Mouse (Mus musculus) intestine, embryonic 16.5 days (tissue): ENCODE measurements at regions not wholly inside any gene's neighbourhood (a gene's known extent, or its start where the extent isn't known, plus 50 kb on each side); places are given as distances from the start of the nearest gene placed in this dataset.
A peak's percentile ranks its signal among the peaks of the same experiment; 100 is the strongest.

Experiments
- ATAC-seq: fragments of 200-750 bp; cut with Nextera tagmentation; 2 replicates; pipeline ENCODE4 v1.8.0; 2017; ENCODE audit warnings: moderate TSS enrichment, moderate library complexity
- H3K27ac ChIP-seq: fragments of 300-500 bp; sonication (generic); 2 replicates; pipeline ENCODE4 v1.5.1; 2014; ENCODE audit warnings: mild to moderate bottlenecking, low read length
- H3K27me3 ChIP-seq: fragments of 300-500 bp; sonication (generic); replicated peaks from 2 replicates; pipeline ENCODE4 v1.6.1; 2014; ENCODE audit warnings: low read length, control low read depth, mixed read lengths; ENCODE audit not compliant: control insufficient read depth, insufficient read depth
- H3K36me3 ChIP-seq: fragments of 300-500 bp; sonication (generic); 2 replicates; pipeline ENCODE4 v1.6.1; 2014; ENCODE audit warnings: low read length, control low read depth; ENCODE audit not compliant: control insufficient read depth, insufficient read depth
- H3K4me1 ChIP-seq: fragments of 300-500 bp; sonication (generic); 2 replicates; pipeline ENCODE4 v1.6.1; 2014; ENCODE audit warnings: low read length, control low read depth, mixed read lengths; ENCODE audit not compliant: control insufficient read depth, insufficient read depth
- H3K4me2 ChIP-seq: fragments of 300-500 bp; sonication (generic); 2 replicates; pipeline ENCODE4 v1.6.1; 2014; ENCODE audit warnings: low read depth, low read length, control low read depth
- H3K4me3 ChIP-seq: fragments of 300-500 bp; sonication (generic); 2 replicates; pipeline ENCODE4 v1.5.1; 2014; ENCODE audit warnings: mild to moderate bottlenecking, low read length
- H3K9ac ChIP-seq: fragments of 300-500 bp; sonication (generic); 2 replicates; pipeline ENCODE4 v1.6.1; 2014; ENCODE audit warnings: low read depth, low read length
- H3K9me3 ChIP-seq: fragments of 300-500 bp; sonication (generic); 2 replicates; pipeline ENCODE4 v1.6.1; 2016; ENCODE audit warnings: low read length, control low read depth; ENCODE audit not compliant: control insufficient read depth
- WGBS: fragments of 180-500 bp; shearing (Covaris S2); extraction: QIAGEN DNeasy Blood & Tissue Kit; methylation state at CpG from one replicate; pipeline ENCODE4 v1.1.7; 2014; 5-methylcytosine and 5-hydroxymethylcytosine counted together

GRCm38 (mm10) chr16:24153943-24154342 lies 165.3 kb upstream of the Bcl6 start:
- Histone ChIP-seq H3K9ac (no peak overlapping the region), H3K9me3 (no peaks in the 10 kb centered on the region), H3K27ac (no peak overlapping the region), H3K4me2 (no peak overlapping the region), H3K4me1 (peaks cover 17% of the 10 kb centered on the region), H3K4me3 (no peak overlapping the region), H3K36me3 (no peaks in the 10 kb centered on the region), H3K27me3 (no peaks in the 10 kb centered on the region)
- 30% methylated on average over 1 of the region's 1 CpGs for whole genome bisulfite sequencing
- ATAC-seq: no peak

- Histone ChIP-seq H3K27ac (no peak overlapping the region), H3K27me3 (no peaks in the 10 kb centered on the region), H3K36me3 (no peaks in the 10 kb centered on the region), H3K4me1 (peaks cover 17% of the 10 kb centered on the region), H3K9me3 (no peaks in the 10 kb centered on the region), H3K4me2 (0 out of 2 replicates have a peak overlapping the region, but pooled peaks have one; percentile 20), H3K9ac (no peak overlapping the region), H3K4me3 (no peak overlapping the region)
- 50% methylated on average over 7 of the region's 7 CpGs for WGBS
- peak; percentile 30; the same call in 1 of the 2 replicates for ATAC-seq
These were observed 163.2 kb upstream of the Bcl6 start for GRCm38 (mm10) chr16:24151831-24152247.

GRCm38 (mm10) chr16:24151178-24151725 lies 162.6 kb upstream of the Bcl6 start:
- Histone ChIP-seq H3K9ac (no peak overlapping the region), H3K27me3 (no peaks in the 10 kb centered on the region), H3K27ac (peak overlapping the region; percentile 49), H3K36me3 (no peaks in the 10 kb centered on the region), H3K4me1 (peaks cover 17% of the 10 kb centered on the region), H3K4me2 (0 out of 2 replicates have a peak overlapping the region, but pooled peaks have one; percentile 20), H3K9me3 (no peaks in the 10 kb centered on the region), H3K4me3 (no peak overlapping the region)
- 29% methylated on average over 7 of the region's 7 CpGs for WGBS
- ATAC-seq: peak; percentile 80

- H3K27me3 ChIP-seq: no peaks in the 10 kb centered on the region
- WGBS: 73% methylated on average over 2 of the region's 2 CpGs
- ATAC-seq: peak; percentile 55
- no peak overlapping the region for H3K4me3 ChIP-seq
- H3K9ac ChIP-seq: no peak overlapping the region
- H3K9me3 ChIP-seq: no peaks in the 10 kb centered on the region
- peak overlapping the region; percentile 49; the same call in 1 of the 2 replicates for H3K27ac ChIP-seq
- peaks cover 16% of the 10 kb centered on the region for H3K4me1 ChIP-seq
- no peaks in the 10 kb centered on the region for H3K36me3 ChIP-seq
- H3K4me2 ChIP-seq: no peak overlapping the region
These were observed 161.9 kb upstream of the Bcl6 start for GRCm38 (mm10) chr16:24150512-24150911.

- Histone ChIP-seq H3K4me2 (no peak overlapping the region), H3K27ac (no peak overlapping the region), H3K4me3 (no peak overlapping the region), H3K4me1 (peaks cover 9% of the 10 kb centered on the region), H3K27me3 (no peaks in the 10 kb centered on the region), H3K9ac (no peak overlapping the region), H3K9me3 (no peaks in the 10 kb centered on the region), H3K36me3 (no peaks in the 10 kb centered on the region)
- no peak for ATAC-seq
- 81% methylated on average over 4 of the region's 4 CpGs for WGBS
These were observed 160.8 kb upstream of the Bcl6 start for GRCm38 (mm10) chr16:24149441-24149840.

- Histone ChIP-seq H3K27me3 (no peaks in the 10 kb centered on the region), H3K4me1 (0 out of 2 replicates have a peak, but pooled peaks cover 3% of the 10 kb centered on the region), H3K4me2 (no peak overlapping the region), H3K9me3 (no peaks in the 10 kb centered on the region), H3K9ac (no peak overlapping the region), H3K36me3 (no peaks in the 10 kb centered on the region), H3K4me3 (no peak overlapping the region), H3K27ac (no peak overlapping the region)
- no peak for ATAC-seq
- WGBS: 92% methylated on average over 3 of the region's 3 CpGs
These were observed 155.2 kb upstream of the Bcl6 start for GRCm38 (mm10) chr16:24143894-24144293.

- Histone ChIP-seq H3K27ac (no peak overlapping the region), H3K27me3 (no peaks in the 10 kb centered on the region), H3K9me3 (no peaks in the 10 kb centered on the region), H3K4me1 (0 out of 2 replicates have a peak, but pooled peaks cover 3% of the 10 kb centered on the region), H3K9ac (no peak overlapping the region), H3K36me3 (no peaks in the 10 kb centered on the region), H3K4me3 (no peak overlapping the region), H3K4me2 (no peak overlapping the region)
- ATAC-seq: peak; percentile 40
- 33% methylated on average over 5 of the region's 5 CpGs for WGBS
These were observed 154.4 kb upstream of the Bcl6 start for GRCm38 (mm10) chr16:24142915-24143541.

GRCm38 (mm10) chr16:24139109-24139508 lies 150.5 kb upstream of the Bcl6 start:
- Histone ChIP-seq H3K9me3 (no peaks in the 10 kb centered on the region), H3K36me3 (no peaks in the 10 kb centered on the region), H3K4me2 (no peak overlapping the region), H3K27me3 (no peaks in the 10 kb centered on the region), H3K4me1 (0 out of 2 replicates have a peak, but pooled peaks cover 3% of the 10 kb centered on the region), H3K9ac (no peak overlapping the region), H3K27ac (no peak overlapping the region), H3K4me3 (no peak overlapping the region)
- 90% methylated on average over 3 of the region's 3 CpGs for WGBS
- ATAC-seq: no peak

GRCm38 (mm10) chr16:24137266-24138033 lies 148.8 kb upstream of the Bcl6 start:
- Histone ChIP-seq H3K27ac (no peak overlapping the region), H3K4me3 (no peak overlapping the region), H3K9ac (no peak overlapping the region), H3K4me2 (no peak overlapping the region), H3K4me1 (no peaks in the 10 kb centered on the region), H3K27me3 (no peaks in the 10 kb centered on the region), H3K36me3 (no peaks in the 10 kb centered on the region), H3K9me3 (no peaks in the 10 kb centered on the region)
- 81% methylated on average over 7 of the region's 7 CpGs for WGBS
- no peak for ATAC-seq
